Mouse (Mus musculus) kidney, postnatal 0 days (tissue): ENCODE measurements at regions not wholly inside any gene's neighbourhood (a gene's known extent, or its start where the extent isn't known, plus 50 kb on each side); places are given as distances from the start of the nearest gene placed in this dataset.
A peak's percentile ranks its signal among the peaks of the same experiment; 100 is the strongest.

Experiments
- ATAC-seq: fragments of 200-750 bp; cut with Nextera tagmentation; replicated peaks from 2 replicates; pipeline ENCODE4 v1.8.0; 2017; ENCODE audit warnings: low read depth, moderate number of reproducible peaks, moderate TSS enrichment, moderate library complexity; ENCODE audit not compliant: low FRiP score
- DNase-seq: peaks from one replicate; pipeline ENCODE4 v3.0.0-alpha.2; 2016; ENCODE audit warnings: low spot score
- H3K27ac ChIP-seq: fragments of 300-500 bp; sonication (generic); 2 replicates; pipeline ENCODE4 v1.5.1; 2014; ENCODE audit warnings: mild to moderate bottlenecking
- H3K27me3 ChIP-seq: fragments of 300-500 bp; sonication (generic); 2 replicates; pipeline ENCODE4 v1.6.1; 2014; ENCODE audit warnings: low read length, mixed read lengths; ENCODE audit not compliant: insufficient read depth
- H3K36me3 ChIP-seq: fragments of 300-500 bp; sonication (generic); 2 replicates; pipeline ENCODE4 v1.6.1; 2014; ENCODE audit warnings: low read length, mixed read lengths; ENCODE audit not compliant: insufficient read depth
- H3K4me1 ChIP-seq: fragments of 300-500 bp; sonication (generic); replicated peaks from 2 replicates; pipeline ENCODE4 v1.6.1; 2014; ENCODE audit warnings: antibody characterized with exemption, low read length, mixed read lengths; ENCODE audit not compliant: insufficient read depth
- H3K4me2 ChIP-seq: fragments of 300-500 bp; sonication (generic); 2 replicates; pipeline ENCODE4 v1.6.1; 2014; ENCODE audit warnings: mild to moderate bottlenecking, low read length, moderate library complexity, mixed read lengths
- H3K4me3 ChIP-seq: fragments of 300-500 bp; sonication (generic); replicated peaks from 2 replicates; pipeline ENCODE4 v1.5.1; 2014; ENCODE audit warnings: low read depth, low read length
- H3K9ac ChIP-seq: fragments of 300-500 bp; sonication (generic); 2 replicates; pipeline ENCODE4 v1.6.1; 2014; ENCODE audit warnings: low read depth, low read length
- H3K9me3 ChIP-seq: fragments of 300-500 bp; sonication (generic); replicated peaks from 2 replicates; pipeline ENCODE4 v1.6.1; 2016; ENCODE audit warnings: low read length, inconsistent platforms, mixed read lengths
- CTCF ChIP-seq: IDR thresholded peaks from 2 replicates; pipeline ENCODE4 v1.5.1; 2016; ENCODE audit warnings: antibody characterized with exemption, low read depth, mild to moderate bottlenecking, moderate library complexity
- WGBS: fragments of 180-500 bp; shearing (Covaris S2); extraction: QIAGEN DNeasy Blood & Tissue Kit; methylation state at CpG from one replicate; pipeline ENCODE4 v1.1.7; 2014; 5-methylcytosine and 5-hydroxymethylcytosine counted together

DNA sequence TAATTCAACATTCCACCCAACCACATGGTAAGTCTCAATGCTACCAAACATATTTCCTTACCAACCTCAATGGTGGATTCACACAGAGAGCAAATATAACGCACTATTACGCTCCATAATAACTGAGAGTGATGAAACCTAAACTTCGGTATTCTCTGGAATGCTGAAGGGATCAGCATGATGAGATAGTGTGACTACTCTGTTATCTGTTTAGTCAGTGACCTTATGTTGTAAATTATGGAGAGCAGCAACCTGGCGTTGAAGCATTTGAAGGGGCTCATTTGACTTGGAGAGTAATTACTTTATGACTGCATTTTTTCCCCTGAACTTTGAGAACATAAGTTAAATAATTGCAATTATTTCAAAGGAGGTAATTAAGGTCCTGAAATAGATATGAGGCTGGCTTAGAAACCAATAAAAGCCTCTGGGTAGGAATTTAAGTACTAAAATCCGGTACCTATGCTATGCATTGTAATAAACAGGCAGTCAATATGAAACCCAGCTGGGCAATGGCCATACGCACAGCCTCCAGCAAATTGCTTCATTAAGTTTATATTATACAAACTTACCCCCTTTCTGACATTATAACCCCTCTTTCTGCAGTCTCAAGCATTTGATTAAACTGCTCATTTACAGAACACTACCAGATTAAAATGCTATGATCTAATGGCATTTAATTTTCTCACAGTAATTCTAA lies 1378.9 kb upstream of the Jmjd1c start:
- Histone ChIP-seq H3K36me3 (no peaks in the 10 kb centered on the region), H3K9ac (no peak overlapping the region), H3K4me2 (no peak overlapping the region), H3K4me3 (no peak overlapping the region), H3K27me3 (no peaks in the 10 kb centered on the region), H3K27ac (no peak overlapping the region), H3K9me3 (no peaks in the 10 kb centered on the region), H3K4me1 (no peaks in the 10 kb centered on the region)
- DNase-seq (no peak), ATAC-seq (no peak)
- no peak for TF ChIP-seq CTCF
- WGBS, result 73% methylated on average over 6 of the region's 6 CpGs

GRCm38 (mm10) chr10:65722496-65722895 lies 1373.4 kb upstream of the Jmjd1c start:
- DNase-seq (no peak), ATAC-seq (no peak)
- Histone ChIP-seq H3K36me3 (no peaks in the 10 kb centered on the region), H3K27ac (no peak overlapping the region), H3K4me2 (no peak overlapping the region), H3K4me3 (no peak overlapping the region), H3K4me1 (no peaks in the 10 kb centered on the region), H3K9me3 (no peaks in the 10 kb centered on the region), H3K27me3 (no peaks in the 10 kb centered on the region), H3K9ac (no peak overlapping the region)
- 75% methylated on average over 2 of the region's 2 CpGs for WGBS
- TF ChIP-seq CTCF, result no peak

- H3K4me2 ChIP-seq, result no peak overlapping the region
- ATAC-seq, result no peak
- H3K27ac ChIP-seq, result no peak overlapping the region
- no peaks in the 10 kb centered on the region for H3K27me3 ChIP-seq
- H3K4me3 ChIP-seq, result no peak overlapping the region
- H3K9ac ChIP-seq, result no peak overlapping the region
- H3K9me3 ChIP-seq, result no peaks in the 10 kb centered on the region
- H3K4me1 ChIP-seq, result no peaks in the 10 kb centered on the region
- peak; percentile 53 for DNase-seq
- peak; percentile 64 for TF ChIP-seq CTCF
- 23% methylated on average over 4 of the region's 4 CpGs for WGBS
- H3K36me3 ChIP-seq, result no peaks in the 10 kb centered on the region
These were observed 1326.5 kb upstream of the Jmjd1c start for GRCm38 (mm10) chr10:65769451-65769850.

DNA sequence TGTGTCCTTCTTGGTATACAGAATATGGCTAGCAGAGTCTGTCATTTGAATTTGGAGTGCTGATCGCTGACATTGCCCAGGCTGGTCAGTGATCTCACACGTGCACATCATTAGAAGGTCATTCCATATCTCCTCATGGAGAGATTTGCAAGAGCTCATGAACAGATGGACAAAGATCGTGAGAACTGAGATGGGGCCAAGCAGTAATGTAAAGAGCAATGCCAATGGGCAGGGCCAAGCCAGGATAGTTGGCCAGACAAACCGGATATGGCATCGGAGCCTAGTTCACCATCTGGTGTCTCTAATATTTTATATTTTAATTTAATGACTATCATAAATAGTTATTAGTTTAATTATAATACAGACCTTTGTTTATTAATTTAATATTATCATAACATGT lies 1324.0 kb upstream of the Jmjd1c start:
- no peak for TF ChIP-seq CTCF
- ATAC-seq (no peak), DNase-seq (no peak)
- 86% methylated on average over 5 of the region's 5 CpGs for WGBS
- H3K36me3 ChIP-seq, result no peaks in the 10 kb centered on the region
- H3K4me1 ChIP-seq, result no peaks in the 10 kb centered on the region
- no peak overlapping the region for H3K27ac ChIP-seq
- no peaks in the 10 kb centered on the region for H3K9me3 ChIP-seq
- no peak overlapping the region for H3K4me2 ChIP-seq
- no peaks in the 10 kb centered on the region for H3K27me3 ChIP-seq
- H3K4me3 ChIP-seq, result no peak overlapping the region
- no peak overlapping the region for H3K9ac ChIP-seq

- H3K4me1 ChIP-seq, result no peaks in the 10 kb centered on the region
- 83% methylated on average over 8 of the region's 8 CpGs for WGBS
These were observed 1310.9 kb upstream of the Jmjd1c start for GRCm38 (mm10) chr10:65784994-65785393.

More at GRCm38 (mm10) chr10:65784994-65785393, 1310.9 kb upstream of the Jmjd1c start:
- ATAC-seq (no peak), DNase-seq (no peak)
- Histone ChIP-seq H3K27me3 (no peaks in the 10 kb centered on the region), H3K9me3 (no peaks in the 10 kb centered on the region), H3K4me2 (no peak overlapping the region), H3K27ac (no peak overlapping the region), H3K9ac (no peak overlapping the region), H3K4me3 (no peak overlapping the region), H3K36me3 (no peaks in the 10 kb centered on the region)
- TF ChIP-seq CTCF, result no peak
